ENCODE assay signal across 10 mouse cellular contexts in the genomic region with DNA sequence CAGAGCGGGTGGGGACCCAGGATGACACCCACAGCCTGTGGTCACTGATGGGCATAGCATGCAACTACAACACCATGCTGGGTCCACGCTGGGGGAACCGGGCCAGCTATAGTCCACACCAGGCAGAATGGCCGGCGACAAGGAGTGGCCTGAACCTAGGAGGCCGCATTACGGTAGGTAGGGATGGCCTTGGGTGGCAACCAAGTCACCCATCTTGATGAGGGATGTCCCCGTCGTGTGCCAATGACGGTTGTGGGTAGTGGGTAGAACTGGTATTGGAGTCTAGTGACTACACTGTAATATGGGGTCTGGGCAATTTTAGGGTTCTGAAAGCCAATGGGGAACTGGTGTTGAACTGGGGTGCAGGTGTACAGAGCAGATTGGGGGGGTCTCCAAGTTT. TPM values are rescaled to one million over a fixed set of nuclear protein-coding genes. Genes with fewer than 3 reads are reported as not detected.
DNase-seq lines count a peak whose midpoint lies in the region; ATAC-seq lines count a peak whose summit lies in the region.
"Had no signal": no experiment of that assay in that cellular context is flagged by ENCODE, and none has a peak within 500 bp of the region (broad histone marks: within the 10 kb centered on the region; RNA-seq: fewer than 3 reads in every experiment).

No protein-coding gene starts in this region.

- H3K27ac ChIP-seq in lung, embryonic 15.5 days: no peak overlapping the region
- peak overlapping the region; percentile 53 for H3K27ac ChIP-seq in brown adipose tissue, adult 24 weeks (replicated peaks; ENCODE audit: low read depth, low read length)
- H3K27ac ChIP-seq in limb, embryonic 15.5 days: no peak overlapping the region

- no peak overlapping the region for H3K9ac ChIP-seq in lung, embryonic 15.5 days
- H3K9ac ChIP-seq in limb, embryonic 15.5 days: no peak overlapping the region

- DNase-seq in lung, postnatal 4 days: no peak
- DNase-seq in splenic B cell, adult 2 months (ENCODE audit: low read depth, low spot score): peak; percentile 59
- no peak for DNase-seq in urinary bladder, postnatal 4 days (ENCODE audit: low spot score in 2 of 2)
- DNase-seq in yolk sac, embryonic 10.5 days (ENCODE audit: low spot score): no peak
- DNase-seq: cerebellum, adult 8-10 months; right cerebral cortex, postnatal 4 days had no signal

- H3K4me2 ChIP-seq in lung, embryonic 15.5 days: no peak overlapping the region
- H3K4me2 ChIP-seq in limb, embryonic 15.5 days: no peak overlapping the region

- 85% methylated on average over 10 of the region's 10 CpGs for WGBS in lung, embryonic 15.5 days
- 81% methylated on average over 10 of the region's 10 CpGs for WGBS in limb, embryonic 15.5 days

- H3K27me3 ChIP-seq in lung, embryonic 15.5 days: peaks cover 35% of the 10 kb centered on the region
- peaks cover 50% of the 10 kb centered on the region for H3K27me3 ChIP-seq in limb, embryonic 15.5 days
- H3K27me3 ChIP-seq in splenic B cell, adult 2 months (ENCODE audit: control insufficient read depth, insufficient read depth, low read length, poor library complexity, severe bottlenecking): no peaks in the 10 kb centered on the region

- no peaks in the 10 kb centered on the region; the same call in 1 of the 2 replicates for H3K36me3 ChIP-seq in lung, embryonic 15.5 days
- no peaks in the 10 kb centered on the region for H3K36me3 ChIP-seq in limb, embryonic 15.5 days
- H3K36me3 ChIP-seq in splenic B cell, adult 2 months (ENCODE audit: control insufficient read depth, insufficient read depth, low read length, poor library complexity, severe bottlenecking): peaks cover 18% of the 10 kb centered on the region

- peaks cover 54% of the 10 kb centered on the region for H3K4me1 ChIP-seq in lung, embryonic 15.5 days
- no peaks in the 10 kb centered on the region for H3K4me1 ChIP-seq in brown adipose tissue, adult 24 weeks (ENCODE audit: control insufficient read depth, insufficient read depth, insufficient read length, low read length)
- H3K4me1 ChIP-seq in limb, embryonic 15.5 days: peaks cover 34% of the 10 kb centered on the region

- no peak for ATAC-seq in lung, embryonic 15.5 days (ENCODE audit: borderline replicate concordance, extremely low read depth, low FRiP score, low TSS enrichment)
- no peak for ATAC-seq in limb, embryonic 15.5 days (ENCODE audit: insufficient number of reproducible peaks, low FRiP score, low TSS enrichment, low read depth)
- ATAC-seq: hindbrain, embryonic 16.5 days had no signal

- no peaks in the 10 kb centered on the region for H3K9me3 ChIP-seq in lung, embryonic 15.5 days
- no peaks in the 10 kb centered on the region for H3K9me3 ChIP-seq in limb, embryonic 15.5 days

- H3K4me3 ChIP-seq in lung, embryonic 15.5 days: peak overlapping the region; percentile 3; the same call in 1 of the 2 replicates
- H3K4me3 ChIP-seq in brown adipose tissue, adult 24 weeks (ENCODE audit: insufficient read depth, low read depth, low read length): peak overlapping the region; percentile 51
- H3K4me3 ChIP-seq in limb, embryonic 15.5 days: peak overlapping the region; percentile 10; the same call in 1 of the 2 replicates

RNA-seq across cellular contexts. Expression of a gene that starts 0.5 kb away (rescaled TPM):
- 16.8 and 19.8 TPM in 2 replicates for polyA plus RNA-seq in lung, embryonic 15.5 days (2015; fragmentation: Nextera tagmentation; extraction: Ambion mirVana)
- 1.8 and 2.6 TPM in 2 replicates for polyA plus RNA-seq in brown adipose tissue, adult 24 weeks (2012; ENCODE audit: insufficient read depth, insufficient read length, missing spikeins)
- polyA plus RNA-seq in limb, embryonic 15.5 days (2015; fragmentation: Nextera tagmentation; extraction: Ambion mirVana): 5.3 and 6.4 TPM in 2 replicates

RNA-seq across cellular contexts. Expression of a gene that starts 20.6 kb away (rescaled TPM):
- polyA plus RNA-seq in lung, embryonic 15.5 days (2015; fragmentation: Nextera tagmentation; extraction: Ambion mirVana): 3.5 and 4.3 TPM in 2 replicates
- 5.1 and 5.4 TPM in 2 replicates for polyA plus RNA-seq in brown adipose tissue, adult 24 weeks (2012; ENCODE audit: insufficient read depth, insufficient read length, missing spikeins)
- polyA plus RNA-seq in limb, embryonic 15.5 days (2015; fragmentation: Nextera tagmentation; extraction: Ambion mirVana): 3.3 and 3.4 TPM in 2 replicates

RNA-seq across cellular contexts. Expression of a gene that starts 22.7 kb away (rescaled TPM):
- polyA plus RNA-seq in lung, embryonic 15.5 days (2015; fragmentation: Nextera tagmentation; extraction: Ambion mirVana): 223 and 225 TPM in 2 replicates
- polyA plus RNA-seq in brown adipose tissue, adult 24 weeks (2012; ENCODE audit: insufficient read depth, insufficient read length, missing spikeins): 78.3 and 85.8 TPM in 2 replicates
- 213 and 217 TPM in 2 replicates for polyA plus RNA-seq in limb, embryonic 15.5 days (2015; fragmentation: Nextera tagmentation; extraction: Ambion mirVana)

RNA-seq across cellular contexts. Expression of a gene that starts 28.5 kb away (rescaled TPM):
- polyA plus RNA-seq in lung, embryonic 15.5 days (2015; fragmentation: Nextera tagmentation; extraction: Ambion mirVana): 367 and 375 TPM in 2 replicates
- polyA plus RNA-seq in brown adipose tissue, adult 24 weeks (2012; ENCODE audit: insufficient read depth, insufficient read length, missing spikeins): 6.4 and 10.3 TPM in 2 replicates
- 264 and 270 TPM in 2 replicates for polyA plus RNA-seq in limb, embryonic 15.5 days (2015; fragmentation: Nextera tagmentation; extraction: Ambion mirVana)

RNA-seq across cellular contexts. Expression of a gene that starts 30.0 kb away (rescaled TPM):
- 523 and 535 TPM in 2 replicates for polyA plus RNA-seq in lung, embryonic 15.5 days (2015; fragmentation: Nextera tagmentation; extraction: Ambion mirVana)
- 2,282 and 3,621 TPM in 2 replicates for polyA plus RNA-seq in brown adipose tissue, adult 24 weeks (2012; ENCODE audit: insufficient read depth, insufficient read length, missing spikeins)
- 432 and 471 TPM in 2 replicates for polyA plus RNA-seq in limb, embryonic 15.5 days (2015; fragmentation: Nextera tagmentation; extraction: Ambion mirVana)
